Mouse (Mus musculus) CH12.LX (cell line): Measurements from ENCODE around the gene Arhgef18. TPM values are rescaled to one million over a fixed set of nuclear protein-coding genes. Genes with fewer than 3 reads are reported as not detected.

ENCODE experiments used
- DNase-seq: peaks from one replicate; pipeline ENCODE4 v3.0.0-alpha.2; 2013; ENCODE audit errors: extremely low read depth
- H3K27ac ChIP-seq: 2 replicates; pipeline ENCODE4 v1.5.1; 2012; ENCODE audit warnings: low read depth, mild to moderate bottlenecking, control low read depth, moderate library complexity; ENCODE audit not compliant: insufficient read depth
- H3K27me3 ChIP-seq: replicated peaks from 2 replicates; pipeline ENCODE3; 2012; ENCODE audit warnings: inconsistent platforms
- H3K36me3 ChIP-seq, 2 experiments: replicated peaks in 1 of 2; 2 replicates each; pipeline versions ENCODE3 to v1.6.1; 2012; ENCODE audit warnings: inconsistent platforms in 1 of 2, low read length in 1 of 2, mild to moderate bottlenecking in 1 of 2, mixed read lengths in 1 of 2, moderate library complexity in 1 of 2; ENCODE audit not compliant: control insufficient read depth in 1 of 2, insufficient read depth in 1 of 2
- H3K4me1 ChIP-seq, 2 experiments: 2 replicates each; pipeline ENCODE4 v1.6.1; 2012; ENCODE audit warnings: inconsistent platforms in 1 of 2, moderate library complexity in 1 of 2; ENCODE audit not compliant: insufficient read depth in 2 of 2, control insufficient read depth in 1 of 2
- H3K4me2 ChIP-seq: 2 replicates; pipeline ENCODE4 v1.6.1; 2012; ENCODE audit warnings: low read depth, mild to moderate bottlenecking, control low read depth; ENCODE audit not compliant: poor library complexity, insufficient read depth, severe bottlenecking
- H3K4me3 ChIP-seq, 3 experiments: fragments of 150-350 bp in 1 of 3; sonication (generic) in 1 of 3; replicated peaks in 1 of 3; 2 replicates each; pipeline versions ENCODE3 to v1.5.1; 2011 to 2012; ENCODE audit warnings: low read depth in 2 of 3, low read length in 2 of 3, mild to moderate bottlenecking in 2 of 3, moderate library complexity in 2 of 3, control low read depth in 1 of 3, improper control_type of control experiment in 1 of 3, inconsistent platforms in 1 of 3, mixed read lengths in 1 of 3; ENCODE audit not compliant: poor library complexity in 1 of 3
- H3K79me2 ChIP-seq: replicated peaks from 2 replicates; pipeline ENCODE4 v1.6.1; 2012; ENCODE audit warnings: mild to moderate bottlenecking, moderate library complexity; ENCODE audit not compliant: control insufficient read depth, poor library complexity, insufficient read depth, severe bottlenecking; ENCODE audit errors: extremely low read depth
- H3K9ac ChIP-seq: 2 replicates; pipeline ENCODE4 v1.6.1; 2012; ENCODE audit warnings: low read depth, mild to moderate bottlenecking, control low read depth, moderate library complexity; ENCODE audit not compliant: insufficient read depth
- H3K9me3 ChIP-seq: replicated peaks from 2 replicates; pipeline ENCODE3; 2012; ENCODE audit warnings: low read length, inconsistent platforms, mixed read lengths
- CHD1 ChIP-seq: IDR thresholded peaks from 2 replicates; pipeline ENCODE4 v1.6.1; 2012; ENCODE audit warnings: low read depth, low read length, improper control_type of control experiment, inconsistent platforms
- ETS1 ChIP-seq: conservative IDR thresholded peaks from 2 replicates; pipeline ENCODE4 v1.6.1; 2012; ENCODE audit warnings: low read depth, mild to moderate bottlenecking, inconsistent platforms, low read length, improper control_type of control experiment, moderate library complexity
- HCFC1 ChIP-seq: IDR thresholded peaks from 2 replicates; pipeline ENCODE4 v1.6.1; 2012; ENCODE audit warnings: low read depth, mild to moderate bottlenecking, inconsistent platforms, low read length, improper control_type of control experiment
- IRF4 ChIP-seq: IDR thresholded peaks from 2 replicates; pipeline ENCODE4 v1.6.1; 2014; ENCODE audit warnings: low read depth, mild to moderate bottlenecking, inconsistent platforms, low read length, improper control_type of control experiment
- JUN ChIP-seq: IDR thresholded peaks from 2 replicates; pipeline ENCODE4 v1.6.1; 2011; ENCODE audit warnings: low read depth, mild to moderate bottlenecking, low read length, improper control_type of control experiment, moderate library complexity; ENCODE audit not compliant: insufficient read depth
- KAT2A ChIP-seq: IDR thresholded peaks from 2 replicates; pipeline ENCODE4 v1.6.1; 2012; ENCODE audit warnings: low read length, improper control_type of control experiment, inconsistent platforms; ENCODE audit not compliant: insufficient replicate concordance
- NRF1 ChIP-seq: IDR thresholded peaks from 2 replicates; pipeline ENCODE4 v1.6.1; 2014; ENCODE audit warnings: low read depth, mild to moderate bottlenecking, inconsistent platforms, low read length, improper control_type of control experiment, moderate library complexity
- RAD21 ChIP-seq: IDR thresholded peaks from 2 replicates; pipeline ENCODE4 v1.6.1; 2011; ENCODE audit warnings: low read depth, mild to moderate bottlenecking, low read length, improper control_type of control experiment, moderate library complexity
- SIN3A ChIP-seq: IDR thresholded peaks from 2 replicates; pipeline ENCODE4 v1.6.1; 2012; ENCODE audit warnings: low read length, improper control_type of control experiment, inconsistent platforms
- SMC3 ChIP-seq: IDR thresholded peaks from 2 replicates; pipeline ENCODE4 v1.6.1; 2011; ENCODE audit warnings: low read depth, low read length, improper control_type of control experiment
- TCF12 ChIP-seq: IDR thresholded peaks from 2 replicates; pipeline ENCODE4 v1.6.1; 2014; ENCODE audit warnings: low read depth, mild to moderate bottlenecking, inconsistent platforms, low read length, improper control_type of control experiment
- ZC3H11A ChIP-seq: IDR thresholded peaks from 2 replicates; pipeline ENCODE4 v1.6.1; 2012; ENCODE audit warnings: low read depth, mild to moderate bottlenecking, inconsistent platforms, low read length, improper control_type of control experiment
- ZKSCAN1 ChIP-seq: IDR thresholded peaks from 2 replicates; pipeline ENCODE4 v1.6.1; 2012; ENCODE audit warnings: low read depth, inconsistent platforms, low read length, improper control_type of control experiment, borderline replicate concordance
- ZMIZ1 ChIP-seq: IDR thresholded peaks from 2 replicates; pipeline ENCODE4 v1.6.1; 2012; ENCODE audit warnings: low read depth, mild to moderate bottlenecking, inconsistent platforms, low read length, improper control_type of control experiment
- dilution Hi-C: fragments of 300-500 bp; cut with MboI; formaldehyde crosslinking; loops from 2 replicates; pipeline ENCODE4 v1.14.3; 2020; ENCODE audit warnings: low sequenced_read_pairs; ENCODE audit not compliant: extremely low pct_unique_long_range_greater_than_20kb, extremely low pct_ligation_motif_present
- in situ Hi-C: fragments of 300-500 bp; cut with MboI; formaldehyde crosslinking; loops from 3 replicates; pipeline ENCODE4 v1.14.3; 2019; ENCODE audit warnings: low sequenced_read_pairs, low pct_ligation_motif_present, low pct_unique_long_range_greater_than_20kb, mixed read lengths
- polyA plus RNA-seq: library from polyadenylated mRNA; unstranded; fragments of >175 nt; gene quantifications from 2 replicates; pipeline ENCODE4 v1.2.1, GENCODE M21; 2012; ENCODE audit warnings: low read depth; ENCODE audit not compliant: insufficient read length
- total RNA-seq, 2 experiments: library from RNA; depleted of rRNA; stranded (reverse); fragments of 300-350 nt in 1 of 2; fragments of >200 nt in 1 of 2; gene quantifications; 2 replicates each; pipeline ENCODE4 v1.2.3; 2012 to 2014

The Arhgef18 gene
- total and polyA plus RNA-seq, 3 experiments: 0.21 to 0.26 TPM; not detected in 1

- Histone ChIP-seq H3K4me3 (no peak overlapping the region), H3K27me3 (no peaks in the 10 kb centered on the region), H3K36me3 (no peaks in the 10 kb centered on the region), H3K27ac (no peak overlapping the region), H3K79me2 (no peaks in the 10 kb centered on the region), H3K9me3 (no peaks in the 10 kb centered on the region), H3K4me1 (peaks cover 3 to 33% of the 10 kb centered on the region in 2 experiments; a peak in 3 of 4 replicates), H3K9ac (no peak overlapping the region), H3K4me2 (no peak overlapping the region)
- in situ Hi-C loops (loop anchor here (10.0 kb wide), 1 partner anchor 322 kb away; the partner anchor contains the start of genes Fcor and Trappc5), dilution Hi-C loops (no loop called here)
- no peak for DNase-seq
- TF ChIP-seq TCF12 (no peak), IRF4 (no peak), ETS1 (no peak), RAD21 (no peak), ZMIZ1 (no peak), JUN (no peak), ZC3H11A (no peak), NRF1 (no peak), SMC3 (no peak), KAT2A (no peak), CHD1 (no peak), HCFC1 (no peak), ZKSCAN1 (no peak)
Observed at GRCm38 (mm10) chr8:3352715-3353114, 40.1 kb upstream of the Arhgef18 start.

DNA sequence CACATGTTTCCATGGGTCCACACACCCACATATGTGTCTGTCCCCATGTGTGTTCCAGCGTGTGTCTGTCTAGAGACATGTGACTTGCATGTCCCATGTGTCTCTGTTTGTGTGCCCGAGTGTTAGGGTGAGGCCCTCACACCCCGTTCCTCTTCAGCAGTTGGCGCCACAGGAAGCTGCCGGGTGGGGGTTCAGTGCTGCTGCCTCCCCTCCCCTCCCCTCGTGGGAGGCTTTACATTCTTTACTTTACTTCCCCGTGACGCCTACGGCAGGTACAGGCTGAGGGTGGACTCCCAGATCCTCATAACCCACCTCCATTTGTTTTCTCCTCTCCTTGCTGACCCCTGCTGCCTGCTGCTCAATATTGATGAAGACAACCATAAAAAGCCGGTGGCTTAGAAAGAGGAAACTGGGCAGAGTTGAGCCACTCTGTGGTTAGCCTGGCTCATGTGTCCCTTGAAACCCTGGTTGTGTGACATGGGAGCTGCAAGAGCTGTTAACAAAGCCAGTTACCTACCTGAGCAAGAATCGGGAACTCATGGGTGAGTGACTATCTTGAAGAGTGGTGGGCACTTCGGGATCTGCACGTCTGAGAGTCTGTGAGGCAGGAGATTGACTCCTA, 39.5 kb upstream of the Arhgef18 start, which contains the start of gene A430078G23Rik:
TSS of gene A430078G23Rik (plus strand) at position 227 of the 622 bp plus-strand sequence.
- dilution Hi-C loops (no loop called here), in situ Hi-C loops (loop anchor here (10.0 kb wide), 1 partner anchor 322 kb away; the partner anchor contains the start of genes Fcor and Trappc5)
- Histone ChIP-seq H3K27me3 (no peaks in the 10 kb centered on the region), H3K4me1 (peaks cover 3 to 31% of the 10 kb centered on the region in 2 experiments; a peak in 3 of 4 replicates), H3K4me3 (no peak within 1 kb of the TSS), H3K79me2 (no peaks in the 10 kb centered on the region), H3K36me3 (no peaks in the 10 kb centered on the region), H3K27ac (no peak within 1 kb of the TSS), H3K9ac (no peak within 1 kb of the TSS), H3K4me2 (no peak within 1 kb of the TSS), H3K9me3 (no peaks in the 10 kb centered on the region)
- DNase-seq: no peak
- no peak for TF ChIP-seq SIN3A
